Mouse (Mus musculus): ENCODE data around the gene Map3k12.

- TF ChIP-seq POLR2A (IDR thresholded peaks at IDR 0.05; ENCODE audit: control insufficient read depth, extremely low read depth, insufficient read depth, low read length, poor library complexity): no peak
- TF ChIP-seq CTCF (IDR thresholded peaks at IDR 0.05; ENCODE audit: borderline replicate concordance, control insufficient read depth, extremely low read depth, insufficient read depth, low read length, poor library complexity): no peak
These were observed 11.5 kb upstream of the Map3k12 start for GRCm38 (mm10) chr15:102528396-102528795.

Data from thymus, adult 2 months (tissue).